Mouse (Mus musculus) neural tube, embryonic 14.5 days (tissue): ENCODE data around the gene Dync1i2. TPM values are rescaled to one million over a fixed set of nuclear protein-coding genes. Genes with fewer than 3 reads are reported as not detected.

ENCODE experiments used
- ATAC-seq: fragments of 200-750 bp; cut with Nextera tagmentation; 2 replicates; pipeline ENCODE4 v1.8.0; 2017; ENCODE audit warnings: low read depth, mild to moderate bottlenecking, moderate TSS enrichment, moderate library complexity
- H3K27ac ChIP-seq: fragments of 300-500 bp; sonication (generic); 2 replicates; pipeline ENCODE4 v1.5.1; 2014; ENCODE audit warnings: low read depth, mild to moderate bottlenecking, control low read depth, low read length, moderate library complexity, mixed read lengths
- H3K27me3 ChIP-seq: fragments of 300-500 bp; sonication (generic); 2 replicates; pipeline ENCODE4 v1.6.1; 2014; ENCODE audit warnings: low read length; ENCODE audit not compliant: control insufficient read depth, insufficient read depth
- H3K36me3 ChIP-seq: fragments of 300-500 bp; sonication (generic); 2 replicates; pipeline ENCODE4 v1.6.1; 2014; ENCODE audit warnings: low read length, mixed read lengths; ENCODE audit not compliant: control insufficient read depth, insufficient read depth
- H3K4me1 ChIP-seq: fragments of 300-500 bp; sonication (generic); 2 replicates; pipeline ENCODE4 v1.6.1; 2014; ENCODE audit warnings: low read length; ENCODE audit not compliant: control insufficient read depth, insufficient read depth
- H3K4me2 ChIP-seq: fragments of 300-500 bp; sonication (generic); 2 replicates; pipeline ENCODE4 v1.6.1; 2014; ENCODE audit warnings: mild to moderate bottlenecking, low read depth, low read length, control low read depth
- H3K4me3 ChIP-seq: fragments of 300-500 bp; sonication (generic); 2 replicates; pipeline ENCODE4 v1.5.1; 2014; ENCODE audit warnings: low read depth, low read length, control low read depth, mixed read lengths
- H3K9ac ChIP-seq: fragments of 300-500 bp; sonication (generic); replicated peaks from 2 replicates; pipeline ENCODE4 v1.6.1; 2014; ENCODE audit warnings: low read depth, mild to moderate bottlenecking, control low read depth, low read length, mixed read lengths
- H3K9me3 ChIP-seq: fragments of 300-500 bp; sonication (generic); 2 replicates; pipeline ENCODE4 v1.6.1; 2016; ENCODE audit warnings: low read length; ENCODE audit not compliant: control insufficient read depth
- WGBS: fragments of 180-500 bp; shearing (Covaris S2); extraction: QIAGEN DNeasy Blood & Tissue Kit; methylation state at CpG from one replicate; pipeline ENCODE4 v1.1.7; 2014; 5-methylcytosine and 5-hydroxymethylcytosine counted together
- polyA plus RNA-seq: library from polyadenylated mRNA; unstranded; fragments of >200 nt; fragmentation: Nextera tagmentation; extraction: Ambion mirVana; gene quantifications from 2 replicates; pipeline ENCODE4 v1.2.1, GENCODE M21; 2014

The Dync1i2 gene
- polyA plus RNA-seq, 1 experiment from 2014 or later: 229 TPM

DNA sequence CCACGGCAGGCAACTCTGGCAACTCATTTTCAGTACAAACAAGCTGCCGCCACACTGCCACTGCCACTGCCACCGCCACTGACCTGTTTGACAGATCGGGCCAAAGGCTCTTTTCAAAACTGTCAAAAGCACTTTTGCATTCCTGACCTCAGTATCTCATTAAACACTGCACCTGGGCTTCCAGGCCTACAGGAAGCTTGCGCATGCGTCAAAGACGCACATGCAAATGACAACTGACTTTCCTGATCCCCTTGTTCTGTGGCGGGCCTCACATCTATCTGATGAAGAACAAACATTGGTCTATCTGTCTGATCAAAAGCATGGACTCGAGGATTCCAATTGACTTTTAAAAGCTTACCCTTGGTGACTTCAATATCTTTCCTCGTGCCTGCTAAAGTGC, 100.6 kb downstream of the Dync1i2 start:
- Histone ChIP-seq H3K9ac (no peak overlapping the region), H3K4me1 (peaks cover 4% of the 10 kb centered on the region; the same call in 1 of the 2 replicates), H3K4me3 (no peak overlapping the region), H3K27ac (no peak overlapping the region), H3K27me3 (no peaks in the 10 kb centered on the region), H3K4me2 (no peak overlapping the region), H3K36me3 (peaks cover 26% of the 10 kb centered on the region; the same call in 1 of the 2 replicates), H3K9me3 (no peaks in the 10 kb centered on the region)
- ATAC-seq: no peak
- 81% methylated on average over 10 of the region's 10 CpGs for WGBS

Other genes starting within 250 kb of the Dync1i2 start
- gene Dcaf17, start 156.4 kb upstream of the Dync1i2 start, polyA plus RNA-seq: 27.5 and 31.7 TPM in 2 replicates
- gene Mettl8, start 156.1 kb upstream of the Dync1i2 start, polyA plus RNA-seq: 13.3 and 14.1 TPM in 2 replicates
- gene Cybrd1, start 93.8 kb upstream of the Dync1i2 start, polyA plus RNA-seq: 1.8 and 2.5 TPM in 2 replicates
- gene Slc25a12, start 156.0 kb downstream of the Dync1i2 start, polyA plus RNA-seq: 110 and 129 TPM in 2 replicates
- 41.6 and 42.1 TPM in 2 replicates for gene Hat1, start 177.3 kb downstream of the Dync1i2 start, polyA plus RNA-seq
- 39.3 and 40.9 TPM in 2 replicates for gene Metap1d, start 241.6 kb downstream of the Dync1i2 start, polyA plus RNA-seq